Mouse (Mus musculus) hindbrain, postnatal 0 days (tissue): Measurements from ENCODE around the gene Snhg11. TPM values are rescaled to one million over a fixed set of nuclear protein-coding genes. Genes with fewer than 3 reads are reported as not detected.
A peak's percentile ranks its signal among the peaks of the same experiment; 100 is the strongest.

ENCODE experiments used
- ATAC-seq: fragments of 200-750 bp; cut with Nextera tagmentation; 2 replicates; pipeline ENCODE4 v1.8.0; 2017; ENCODE audit warnings: mild to moderate bottlenecking, moderate TSS enrichment, moderate library complexity
- DNase-seq: peaks from one replicate; pipeline ENCODE4 v3.0.0-alpha.2; 2015; ENCODE audit warnings: low spot score
- H3K27ac ChIP-seq: fragments of 300-500 bp; sonication (generic); 2 replicates; pipeline ENCODE4 v1.5.1; 2014; ENCODE audit warnings: mild to moderate bottlenecking
- H3K27me3 ChIP-seq: fragments of 300-500 bp; sonication (generic); 2 replicates; pipeline ENCODE4 v1.6.1; 2014; ENCODE audit warnings: low read length, mixed read lengths; ENCODE audit not compliant: insufficient read depth
- H3K36me3 ChIP-seq: fragments of 300-500 bp; sonication (generic); 2 replicates; pipeline ENCODE4 v1.6.1; 2014; ENCODE audit warnings: low read length, mixed read lengths; ENCODE audit not compliant: insufficient read depth
- H3K4me1 ChIP-seq: fragments of 300-500 bp; sonication (generic); 2 replicates; pipeline ENCODE4 v1.6.1; 2014; ENCODE audit warnings: antibody characterized with exemption, low read length, mixed read lengths; ENCODE audit not compliant: insufficient read depth
- H3K4me2 ChIP-seq: fragments of 300-500 bp; sonication (generic); 2 replicates; pipeline ENCODE4 v1.6.1; 2014; ENCODE audit warnings: low read depth, mild to moderate bottlenecking, low read length, moderate library complexity, mixed read lengths
- H3K4me3 ChIP-seq: fragments of 300-500 bp; sonication (generic); 2 replicates; pipeline ENCODE4 v1.5.1; 2014; ENCODE audit warnings: low read length
- H3K9ac ChIP-seq: fragments of 300-500 bp; sonication (generic); replicated peaks from 2 replicates; pipeline ENCODE4 v1.6.1; 2014; ENCODE audit warnings: mild to moderate bottlenecking, low read length, moderate library complexity, mixed read lengths
- H3K9me3 ChIP-seq: fragments of 300-500 bp; sonication (generic); 2 replicates; pipeline ENCODE4 v1.6.1; 2016; ENCODE audit warnings: low read length, mixed read lengths
- CTCF ChIP-seq: IDR thresholded peaks from 2 replicates; pipeline ENCODE4 v1.5.1; 2016; ENCODE audit warnings: antibody characterized with exemption, control low read depth, low read depth
- WGBS: fragments of 180-500 bp; shearing (Covaris S2); extraction: QIAGEN DNeasy Blood & Tissue Kit; methylation state at CpG from one replicate; pipeline ENCODE4 v1.1.7; 2014; 5-methylcytosine and 5-hydroxymethylcytosine counted together
- polyA plus RNA-seq: library from polyadenylated mRNA; unstranded; fragments of >200 nt; fragmentation: Nextera tagmentation; extraction: Ambion mirVana; gene quantifications from 2 replicates; pipeline ENCODE4 v1.2.1, GENCODE M21; 2015
- total RNA-seq: library from RNA; depleted of rRNA; stranded (reverse); fragments of >200 nt; gene quantifications from 2 replicates; pipeline ENCODE4 v1.2.3, GENCODE M21; 2014

Gene Snhg11
- total and polyA plus RNA-seq, 2 experiments from 2014 or later = 169 to 521 TPM

GRCm38 (mm10) chr2:158369474-158370172, 5.8 kb upstream of the Snhg11 start:
- no peak for TF ChIP-seq CTCF
- Histone ChIP-seq H3K4me1 (no peaks in the 10 kb centered on the region), H3K4me3 (no peak overlapping the region), H3K27me3 (no peaks in the 10 kb centered on the region), H3K9ac (no peak overlapping the region), H3K9me3 (no peaks in the 10 kb centered on the region), H3K27ac (no peak overlapping the region), H3K36me3 (no peaks in the 10 kb centered on the region), H3K4me2 (no peak overlapping the region)
- ATAC-seq = no peak
- WGBS = 88% methylated on average over 3 of the region's 3 CpGs
- DNase-seq = no peak

DNA sequence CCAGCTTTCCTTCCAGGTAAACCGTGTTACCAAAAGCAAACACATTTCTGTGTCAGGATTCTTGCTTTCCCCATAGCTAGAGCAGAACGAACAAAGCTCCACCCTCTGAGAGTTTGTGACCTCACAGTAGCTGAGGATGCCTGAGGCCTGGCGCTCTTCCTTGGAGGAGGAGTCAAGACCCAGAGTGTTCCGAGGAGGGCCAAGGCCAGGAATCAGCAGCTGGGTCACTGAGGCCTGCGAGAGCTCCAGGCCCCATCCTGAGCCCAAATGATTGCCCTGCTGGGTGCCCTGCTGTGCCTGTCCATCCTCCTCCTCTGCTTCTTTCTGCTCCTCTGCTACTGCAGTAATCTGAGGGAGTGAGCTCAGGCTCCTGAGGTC, 5.3 kb upstream of the Snhg11 start:
- Histone ChIP-seq H3K9me3 (no peaks in the 10 kb centered on the region), H3K27me3 (no peaks in the 10 kb centered on the region), H3K36me3 (no peaks in the 10 kb centered on the region), H3K4me1 (no peaks in the 10 kb centered on the region), H3K9ac (no peak overlapping the region), H3K27ac (no peak overlapping the region), H3K4me3 (no peak overlapping the region), H3K4me2 (no peak overlapping the region)
- 14% methylated on average over 5 of the region's 5 CpGs for WGBS
- DNase-seq (no peak), ATAC-seq (no peak)
- TF ChIP-seq CTCF = no peak

GRCm38 (mm10) chr2:158373061-158373460, 2.4 kb upstream of the Snhg11 start:
- 65% methylated on average over 5 of the region's 5 CpGs for WGBS
- H3K36me3 ChIP-seq = no peaks in the 10 kb centered on the region

GRCm38 (mm10) chr2:158373516-158373915, 1.9 kb upstream of the Snhg11 start:
- Histone ChIP-seq H3K4me2 (no peak overlapping the region), H3K4me3 (no peak overlapping the region), H3K27me3 (no peaks in the 10 kb centered on the region), H3K4me1 (no peaks in the 10 kb centered on the region), H3K9ac (no peak overlapping the region), H3K36me3 (no peaks in the 10 kb centered on the region), H3K27ac (no peak overlapping the region), H3K9me3 (no peaks in the 10 kb centered on the region)
- ATAC-seq (no peak), DNase-seq (no peak)
- no peak for TF ChIP-seq CTCF
- WGBS = 65% methylated on average over 7 of the region's 7 CpGs

More at GRCm38 (mm10) chr2:158373061-158373460, 2.4 kb upstream of the Snhg11 start:
- Histone ChIP-seq H3K9ac (no peak overlapping the region), H3K27ac (no peak overlapping the region), H3K4me1 (no peaks in the 10 kb centered on the region), H3K9me3 (no peaks in the 10 kb centered on the region), H3K4me3 (no peak overlapping the region), H3K4me2 (no peak overlapping the region), H3K27me3 (no peaks in the 10 kb centered on the region)
- ATAC-seq (no peak), DNase-seq (no peak)
- TF ChIP-seq CTCF = no peak

DNA sequence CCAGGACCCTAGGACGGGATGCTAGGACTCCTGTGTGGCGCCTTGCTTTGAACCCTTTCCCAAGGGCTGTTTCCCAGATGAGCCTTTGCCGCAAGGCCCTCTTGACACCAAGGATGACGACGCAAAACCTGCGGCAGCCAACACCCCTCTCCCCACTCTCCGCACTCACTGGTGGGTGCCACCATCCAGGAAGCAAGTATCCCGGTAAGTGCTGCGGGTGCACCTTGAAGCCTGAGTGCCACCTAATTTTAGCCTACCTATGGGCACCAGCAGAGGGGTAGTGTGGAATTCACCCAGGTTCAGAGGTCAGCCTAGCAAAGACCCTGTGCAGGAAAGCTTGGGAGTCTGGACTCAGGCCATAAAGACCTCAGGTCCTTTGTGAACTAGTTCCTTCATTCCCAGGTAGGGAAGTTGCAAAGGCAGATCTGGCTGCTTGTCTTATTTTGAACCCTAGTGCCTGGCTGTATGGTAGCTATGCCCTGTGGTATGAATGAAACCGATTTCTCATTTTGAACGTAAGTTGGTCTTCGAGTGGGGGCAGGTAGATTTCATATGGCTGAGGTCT, 767 bp downstream of the Snhg11 start:
- H3K4me2 ChIP-seq = peak overlapping the region; percentile 55
- DNase-seq (no peak), ATAC-seq (peak; percentile 8)
- no peaks in the 10 kb centered on the region for H3K9me3 ChIP-seq
- no peaks in the 10 kb centered on the region; the same call in 1 of the 2 replicates for H3K36me3 ChIP-seq
- no peak for TF ChIP-seq CTCF
- H3K27ac ChIP-seq = peak overlapping the region; percentile 94
- H3K4me1 ChIP-seq = no peaks in the 10 kb centered on the region
- WGBS = 18% methylated on average over 12 of the region's 12 CpGs
- H3K4me3 ChIP-seq = peak overlapping the region; percentile 44
- H3K9ac ChIP-seq = peak overlapping the region; percentile 72
- no peaks in the 10 kb centered on the region for H3K27me3 ChIP-seq

- DNase-seq (peak; percentile 51), ATAC-seq (no peak)
- no peaks in the 10 kb centered on the region; the same call in 1 of the 2 replicates for H3K36me3 ChIP-seq
- H3K9me3 ChIP-seq = no peaks in the 10 kb centered on the region
- WGBS = 46% methylated on average over 7 of the region's 7 CpGs
- no peaks in the 10 kb centered on the region for H3K27me3 ChIP-seq
- H3K4me2 ChIP-seq = peak overlapping the region; percentile 55
- peak overlapping the region; percentile 72 for H3K9ac ChIP-seq
- no peak for TF ChIP-seq CTCF
- no peaks in the 10 kb centered on the region for H3K4me1 ChIP-seq
- H3K27ac ChIP-seq = peak overlapping the region; percentile 94
- H3K4me3 ChIP-seq = peak overlapping the region; percentile 44
These were observed 1.4 kb downstream of the Snhg11 start for GRCm38 (mm10) chr2:158376798-158377197.

DNA sequence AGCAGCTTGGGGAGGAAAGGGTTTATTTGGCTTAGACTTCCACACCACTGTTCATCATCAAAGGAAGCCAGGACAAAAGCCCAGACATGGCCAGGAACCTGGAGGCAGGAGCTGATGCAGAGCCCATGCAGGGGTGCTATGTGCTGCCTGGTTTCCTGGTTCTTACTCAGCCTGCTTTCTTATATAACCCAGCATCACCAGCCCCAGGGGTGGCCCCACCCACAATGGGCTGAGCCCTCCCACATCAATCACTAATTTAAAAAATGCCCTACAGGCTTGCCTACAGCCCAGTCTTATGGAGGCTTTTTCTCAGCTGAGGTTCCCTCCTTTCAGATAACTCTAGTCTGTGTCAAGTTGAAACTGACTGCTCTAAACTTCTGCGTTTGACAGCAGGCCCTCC, 2.4 kb downstream of the Snhg11 start:
- Histone ChIP-seq H3K27me3 (no peaks in the 10 kb centered on the region), H3K4me3 (peak overlapping the region; percentile 44; the same call in 1 of the 2 replicates), H3K9me3 (no peaks in the 10 kb centered on the region), H3K4me2 (peak overlapping the region; percentile 55), H3K4me1 (no peaks in the 10 kb centered on the region), H3K27ac (no peak overlapping the region), H3K36me3 (no peaks in the 10 kb centered on the region; the same call in 1 of the 2 replicates), H3K9ac (no peak overlapping the region)
- no peak for TF ChIP-seq CTCF
- no peak for DNase-seq
- 87% methylated on average over 1 of the region's 1 CpGs for WGBS
- ATAC-seq = no peak
